Comparison of ENCODE assay signal across 1 mouse cellular context in genomic region chr16:91126734-91127524, GRCm38 (mm10).
TF ChIP-seq lines count a peak whose summit lies in the region.

No protein-coding gene starts in this region.

TF ChIP-seq in MEL, 35 proteins besides CTCF, POLR2A, EP300 and RAD21 (continued from another document):
- TF ChIP-seq SIN3A (IDR thresholded peaks at IDR 0.05; ENCODE audit: low read length) (peak; percentile 85), MEF2A (IDR thresholded peaks at IDR 0.05; ENCODE audit: extremely low read depth, insufficient replicate concordance, low read depth, low read length, poor library complexity, severe bottlenecking) (peak; percentile 57; the same call in 1 of the 2 replicates), MXI1 (IDR thresholded peaks at IDR 0.05; ENCODE audit: low read depth, low read length) (peak; percentile 75), ZKSCAN1 (IDR thresholded peaks at IDR 0.05; ENCODE audit: low read depth, low read length) (no peak), UBTF (IDR thresholded peaks at IDR 0.05; ENCODE audit: borderline replicate concordance, insufficient read depth, low read depth, low read length) (no peak), ZMIZ1 (IDR thresholded peaks at IDR 0.05; ENCODE audit: low read depth, low read length) (0 out of 2 replicates have a peak, but pooled peaks have one; percentile 45)
